Mouse (Mus musculus): ENCODE measurements around the gene Uhrf1. TPM values are rescaled to one million over a fixed set of nuclear protein-coding genes. Genes with fewer than 3 reads are reported as not detected.

Uhrf1 gene
- polyA plus RNA-seq, 1 experiment from 2014 or later = 14.1 TPM

DNA sequence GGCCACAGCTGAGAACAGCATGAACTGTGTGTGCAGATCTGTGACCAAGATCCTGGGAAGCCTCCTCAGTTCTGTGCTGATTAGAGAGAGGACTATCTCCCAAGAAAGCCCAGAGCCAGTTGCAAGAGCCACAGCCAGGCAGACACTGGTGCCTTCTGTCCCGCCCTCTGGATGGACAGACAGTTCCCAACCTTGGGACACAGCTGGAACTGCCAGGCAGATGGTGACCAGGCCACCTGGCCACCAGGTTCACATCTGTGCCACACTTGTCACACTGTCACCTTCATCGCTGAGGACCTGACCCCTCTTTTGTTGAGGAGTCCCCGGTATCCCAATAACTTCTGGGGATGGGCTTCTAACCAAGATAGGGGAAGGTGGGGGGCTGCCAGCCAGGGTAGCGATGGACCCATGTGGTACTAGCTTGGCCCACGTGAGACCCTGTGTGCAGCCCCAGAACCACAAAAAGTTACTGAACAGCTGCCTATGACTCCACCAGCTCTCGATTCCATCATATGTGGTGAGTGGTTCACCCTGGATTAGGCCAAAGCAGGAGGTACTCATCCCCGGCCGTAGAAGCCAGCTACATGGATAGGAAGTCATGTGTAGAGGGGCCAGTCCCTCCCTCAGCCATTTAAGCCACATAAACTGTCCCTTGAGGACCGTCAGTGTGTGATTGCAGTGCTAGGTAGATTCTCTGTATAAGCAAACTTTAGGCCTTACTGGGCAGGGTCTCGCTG, 43.7 kb upstream of the Uhrf1 start:
- 91% methylated on average over 10 of the region's 10 CpGs for WGBS
- peaks cover 55% of the 10 kb centered on the region for H3K36me3 ChIP-seq (replicated peaks; ENCODE audit: control insufficient read depth, insufficient read depth)
- H3K4me3 ChIP-seq (replicated peaks; ENCODE audit: low read length) = no peak overlapping the region
- no peak for ATAC-seq (ENCODE audit: low FRiP score)
- no peaks in the 10 kb centered on the region for H3K9me3 ChIP-seq (ENCODE audit: control insufficient read depth, low read length)
- no peak for DNase-seq (ENCODE audit: low spot score)
- no peaks in the 10 kb centered on the region for H3K27me3 ChIP-seq (ENCODE audit: control insufficient read depth, insufficient read depth, low read length)
- peak overlapping the region; percentile 21; the same call in 1 of the 2 replicates for H3K4me2 ChIP-seq (replicated peaks)
- H3K4me1 ChIP-seq (replicated peaks; ENCODE audit: control insufficient read depth, insufficient read depth, low read length) = peaks cover 33% of the 10 kb centered on the region
- H3K9ac ChIP-seq = 0 out of 2 replicates have a peak overlapping the region, but pooled peaks have one; percentile 36
- H3K27ac ChIP-seq = no peak overlapping the region

DNA sequence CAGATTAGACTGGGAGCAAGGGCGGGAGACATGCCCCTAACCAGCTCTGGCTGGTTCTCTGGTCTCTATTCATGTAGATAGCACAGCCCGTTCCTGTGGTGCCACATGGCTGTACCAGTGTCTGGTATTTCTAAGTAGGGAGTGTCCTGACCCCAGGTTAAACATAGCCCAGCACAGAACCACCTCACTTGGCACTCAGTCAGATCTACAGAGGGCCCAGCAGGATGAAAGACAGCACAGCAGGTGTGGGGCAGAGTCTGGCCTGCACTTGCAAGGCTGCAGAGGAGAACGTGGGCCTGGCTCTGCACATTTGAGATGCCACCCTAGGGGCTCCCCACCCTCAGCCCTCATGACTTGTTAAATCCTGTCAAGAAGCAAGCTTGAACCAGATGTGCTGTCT, 42.0 kb upstream of the Uhrf1 start:
- Histone ChIP-seq H3K9me3 (ENCODE audit: control insufficient read depth, low read length) (no peaks in the 10 kb centered on the region), H3K4me2 (replicated peaks) (no peak overlapping the region), H3K4me3 (replicated peaks; ENCODE audit: low read length) (no peak overlapping the region), H3K27me3 (ENCODE audit: control insufficient read depth, insufficient read depth, low read length) (no peaks in the 10 kb centered on the region), H3K27ac (no peak overlapping the region), H3K4me1 (replicated peaks; ENCODE audit: control insufficient read depth, insufficient read depth, low read length) (peaks cover 33% of the 10 kb centered on the region), H3K9ac (no peak overlapping the region), H3K36me3 (replicated peaks; ENCODE audit: control insufficient read depth, insufficient read depth) (peaks cover 66% of the 10 kb centered on the region)
- no peak for DNase-seq (ENCODE audit: low spot score)
- ATAC-seq (ENCODE audit: low FRiP score) = no peak
- 83% methylated on average over 3 of the region's 3 CpGs for WGBS

DNA sequence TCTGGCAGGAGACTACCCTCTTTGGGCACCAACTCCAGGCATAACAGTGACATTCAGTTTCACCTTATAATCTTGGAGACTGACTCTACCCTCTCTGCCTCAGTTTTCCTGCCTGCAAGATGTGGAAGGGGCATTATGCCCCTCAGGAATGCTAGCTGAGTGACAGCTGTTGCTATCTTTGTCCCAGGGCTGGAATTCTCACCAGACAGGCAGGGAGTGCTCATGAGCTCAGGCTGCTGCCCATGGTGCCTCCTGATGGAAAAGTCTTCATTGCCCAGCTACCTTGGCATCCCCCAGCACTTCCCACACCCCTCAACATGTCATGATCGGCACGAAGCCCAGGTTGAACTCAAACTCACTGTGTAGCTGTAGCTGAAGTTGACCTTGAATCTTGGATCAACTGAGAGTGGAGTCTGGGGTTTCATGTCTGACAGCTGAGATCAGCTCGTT, 40.5 kb upstream of the Uhrf1 start:
- Histone ChIP-seq H3K27me3 (ENCODE audit: control insufficient read depth, insufficient read depth, low read length) (no peaks in the 10 kb centered on the region), H3K4me3 (replicated peaks; ENCODE audit: low read length) (no peak overlapping the region), H3K4me1 (replicated peaks; ENCODE audit: control insufficient read depth, insufficient read depth, low read length) (peaks cover 30% of the 10 kb centered on the region), H3K9me3 (ENCODE audit: control insufficient read depth, low read length) (no peaks in the 10 kb centered on the region), H3K4me2 (replicated peaks) (no peak overlapping the region), H3K36me3 (replicated peaks; ENCODE audit: control insufficient read depth, insufficient read depth) (peaks cover 66% of the 10 kb centered on the region), H3K27ac (no peak overlapping the region), H3K9ac (no peak overlapping the region)
- 84% methylated on average over 3 of the region's 3 CpGs for WGBS
- no peak for DNase-seq (ENCODE audit: low spot score)
- ATAC-seq (ENCODE audit: low FRiP score) = no peak

DNA sequence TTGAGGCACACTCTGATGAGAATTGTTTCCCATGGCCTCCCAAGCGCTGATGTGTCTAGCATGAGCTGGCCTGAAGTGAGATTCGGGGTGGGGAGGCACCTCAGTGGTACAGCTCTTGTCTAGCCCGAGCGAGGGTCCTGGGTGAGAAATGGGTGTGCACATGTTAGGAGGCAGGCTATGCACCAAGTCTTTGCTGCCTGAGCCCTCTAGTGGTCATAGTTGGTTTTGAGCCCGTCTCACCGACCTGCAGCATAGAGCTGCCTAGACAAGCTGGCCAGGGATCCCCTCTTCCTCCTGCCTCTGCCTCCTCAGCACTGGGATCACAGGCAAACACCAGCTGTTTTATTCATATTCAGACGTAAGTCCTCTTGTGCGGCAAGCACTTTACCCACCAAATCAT, 39.1 kb upstream of the Uhrf1 start:
- peak; percentile 74 for ATAC-seq (ENCODE audit: low FRiP score)
- no peak overlapping the region for H3K4me3 ChIP-seq (replicated peaks; ENCODE audit: low read length)
- H3K9me3 ChIP-seq (ENCODE audit: control insufficient read depth, low read length) = no peaks in the 10 kb centered on the region
- WGBS = 17% methylated on average over 8 of the region's 8 CpGs
- peaks cover 17% of the 10 kb centered on the region for H3K4me1 ChIP-seq (replicated peaks; ENCODE audit: control insufficient read depth, insufficient read depth, low read length)
- H3K27me3 ChIP-seq (ENCODE audit: control insufficient read depth, insufficient read depth, low read length) = no peaks in the 10 kb centered on the region
- H3K4me2 ChIP-seq (replicated peaks) = no peak overlapping the region
- H3K9ac ChIP-seq = no peak overlapping the region
- peak; percentile 82 for DNase-seq (ENCODE audit: low spot score)
- peaks cover 53% of the 10 kb centered on the region for H3K36me3 ChIP-seq (replicated peaks; ENCODE audit: control insufficient read depth, insufficient read depth)
- H3K27ac ChIP-seq = no peak overlapping the region

DNA sequence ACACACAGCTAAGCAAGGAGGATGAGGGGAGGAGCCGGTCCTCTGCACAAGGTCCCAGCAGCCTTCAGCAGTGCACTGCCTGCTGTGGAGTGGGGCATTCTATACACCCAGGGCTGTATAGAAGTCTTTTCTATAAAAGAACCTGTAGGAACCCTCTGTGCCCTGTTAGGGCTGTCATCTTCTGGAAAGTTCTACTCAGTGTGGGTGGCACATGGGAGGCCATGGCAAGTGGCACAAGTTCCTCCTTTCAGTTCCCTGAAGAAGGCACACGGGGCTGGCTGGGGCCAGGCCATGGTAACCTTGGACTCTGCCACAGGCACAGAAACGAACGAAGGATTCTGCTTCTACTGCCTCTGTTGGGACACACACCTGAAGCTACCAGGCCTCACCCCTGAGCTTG, 38.1 kb upstream of the Uhrf1 start:
- Histone ChIP-seq H3K9me3 (ENCODE audit: control insufficient read depth, low read length) (no peaks in the 10 kb centered on the region), H3K4me1 (replicated peaks; ENCODE audit: control insufficient read depth, insufficient read depth, low read length) (peaks cover 8% of the 10 kb centered on the region), H3K36me3 (replicated peaks; ENCODE audit: control insufficient read depth, insufficient read depth) (peaks cover 43% of the 10 kb centered on the region), H3K4me3 (replicated peaks; ENCODE audit: low read length) (no peak overlapping the region), H3K27me3 (ENCODE audit: control insufficient read depth, insufficient read depth, low read length) (no peaks in the 10 kb centered on the region), H3K9ac (no peak overlapping the region), H3K27ac (no peak overlapping the region), H3K4me2 (replicated peaks) (no peak overlapping the region)
- ATAC-seq (ENCODE audit: low FRiP score) (no peak), DNase-seq (ENCODE audit: low spot score) (no peak)
- 93% methylated on average over 4 of the region's 4 CpGs for WGBS

DNA sequence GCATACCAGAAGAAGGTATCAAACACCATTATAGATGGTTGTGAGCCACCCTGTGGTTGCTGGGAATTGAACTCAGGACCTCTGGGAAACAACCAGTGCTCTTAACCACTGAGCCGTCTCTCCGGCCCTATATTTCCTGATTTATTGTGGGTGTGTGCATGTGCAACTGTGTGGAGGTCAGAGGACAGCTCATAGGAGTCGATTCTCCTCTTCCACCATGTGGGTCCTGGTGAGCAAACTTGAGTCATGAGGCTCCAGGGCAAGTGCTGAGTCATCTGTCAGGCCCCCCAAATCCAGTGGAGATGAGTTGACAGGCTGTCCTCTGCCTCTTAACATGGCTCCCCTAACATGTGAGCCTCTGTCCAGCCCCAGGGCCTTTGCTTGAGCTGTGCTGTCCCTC, 37.3 kb upstream of the Uhrf1 start:
- Histone ChIP-seq H3K27ac (no peak overlapping the region), H3K4me1 (replicated peaks; ENCODE audit: control insufficient read depth, insufficient read depth, low read length) (no peaks in the 10 kb centered on the region; the same call in none of the 2 replicates), H3K36me3 (replicated peaks; ENCODE audit: control insufficient read depth, insufficient read depth) (peaks cover 35% of the 10 kb centered on the region), H3K4me3 (replicated peaks; ENCODE audit: low read length) (no peak overlapping the region), H3K9ac (no peak overlapping the region), H3K27me3 (ENCODE audit: control insufficient read depth, insufficient read depth, low read length) (no peaks in the 10 kb centered on the region), H3K4me2 (replicated peaks) (no peak overlapping the region), H3K9me3 (ENCODE audit: control insufficient read depth, low read length) (no peaks in the 10 kb centered on the region)
- no peak for DNase-seq (ENCODE audit: low spot score)
- no peak for ATAC-seq (ENCODE audit: low FRiP score)
- WGBS = 93% methylated on average over 3 of the region's 3 CpGs

DNA sequence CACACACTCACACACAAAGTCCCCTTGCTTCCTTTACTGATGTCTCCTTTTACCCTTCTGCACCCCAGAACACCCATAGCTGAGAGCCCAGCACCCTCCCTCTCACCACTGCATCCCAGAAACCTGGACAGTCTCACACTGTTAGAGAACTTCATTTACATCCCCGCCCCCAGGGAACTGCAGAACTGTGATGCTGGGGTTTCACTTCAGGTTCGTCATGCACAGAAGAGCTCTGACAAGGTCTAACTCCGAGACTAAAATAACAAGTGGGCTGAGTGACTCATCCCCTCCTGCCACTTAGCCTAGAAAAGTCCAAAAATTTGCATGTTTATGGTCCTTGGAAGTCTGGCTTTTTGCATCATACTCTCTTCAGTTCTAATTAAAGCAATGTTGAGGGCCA, 36.9 kb upstream of the Uhrf1 start:
- Histone ChIP-seq H3K4me2 (replicated peaks) (no peak overlapping the region), H3K4me3 (replicated peaks; ENCODE audit: low read length) (no peak overlapping the region), H3K27me3 (ENCODE audit: control insufficient read depth, insufficient read depth, low read length) (no peaks in the 10 kb centered on the region), H3K4me1 (replicated peaks; ENCODE audit: control insufficient read depth, insufficient read depth, low read length) (no peaks in the 10 kb centered on the region; the same call in none of the 2 replicates), H3K9me3 (ENCODE audit: control insufficient read depth, low read length) (no peaks in the 10 kb centered on the region), H3K36me3 (replicated peaks; ENCODE audit: control insufficient read depth, insufficient read depth) (peaks cover 31% of the 10 kb centered on the region), H3K9ac (no peak overlapping the region), H3K27ac (no peak overlapping the region)
- DNase-seq (ENCODE audit: low spot score) (no peak), ATAC-seq (ENCODE audit: low FRiP score) (no peak)
- 64% methylated on average over 3 of the region's 3 CpGs for WGBS

DNA sequence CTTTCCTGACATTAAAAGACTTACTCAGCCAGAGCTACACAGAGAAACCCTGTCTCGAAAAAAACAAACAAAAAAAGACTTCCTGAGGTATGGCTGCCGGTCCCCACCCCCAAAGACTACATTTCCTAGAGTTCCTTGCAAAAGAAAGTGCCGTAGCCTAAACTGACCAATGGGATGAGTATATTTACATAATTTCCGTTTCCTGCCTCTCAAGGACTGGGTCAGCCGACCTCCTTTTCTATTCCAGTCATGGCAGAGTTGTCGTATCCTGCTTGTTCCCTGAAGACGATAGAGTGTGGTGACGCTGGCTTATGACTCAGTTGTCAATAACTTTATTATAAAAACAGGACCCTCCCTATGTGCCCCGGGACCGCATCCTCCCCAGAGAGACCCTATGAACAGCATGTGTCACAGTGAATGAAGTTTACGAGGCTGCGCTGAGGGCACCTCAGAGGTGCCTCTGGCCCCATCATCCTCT, 33.9 kb upstream of the Uhrf1 start:
- H3K9me3 ChIP-seq (ENCODE audit: control insufficient read depth, low read length) = no peaks in the 10 kb centered on the region

DNA sequence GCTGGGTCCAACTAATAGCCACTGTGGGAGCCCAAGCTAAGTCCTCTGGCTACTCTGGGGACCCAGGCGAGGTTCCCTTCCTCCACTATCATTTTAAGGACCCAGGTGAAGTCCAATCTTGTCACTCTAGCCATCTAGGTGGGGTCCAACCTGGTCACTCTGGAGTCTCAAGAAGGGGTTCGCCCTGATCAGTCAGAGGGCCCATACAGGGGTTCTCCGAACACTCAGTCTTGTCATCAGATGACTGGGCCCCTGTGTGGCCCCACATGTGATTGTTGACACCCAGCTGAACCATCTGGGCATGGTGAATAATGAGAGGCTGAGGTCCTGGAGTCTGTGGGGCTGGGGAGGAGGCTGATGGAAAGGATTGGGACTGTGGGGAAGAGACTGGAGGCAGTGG, 33.4 kb upstream of the Uhrf1 start:
- H3K27me3 ChIP-seq (ENCODE audit: control insufficient read depth, insufficient read depth, low read length) = no peaks in the 10 kb centered on the region
- H3K36me3 ChIP-seq (replicated peaks; ENCODE audit: control insufficient read depth, insufficient read depth) = peaks cover 8% of the 10 kb centered on the region
- WGBS = 67% methylated on average over 3 of the region's 3 CpGs
- H3K9me3 ChIP-seq (ENCODE audit: control insufficient read depth, low read length) = no peaks in the 10 kb centered on the region
- H3K4me2 ChIP-seq (replicated peaks) = peak overlapping the region; percentile 56
- DNase-seq (ENCODE audit: low spot score) = no peak
- H3K9ac ChIP-seq = peak overlapping the region; percentile 49
- H3K4me1 ChIP-seq (replicated peaks; ENCODE audit: control insufficient read depth, insufficient read depth, low read length) = no peaks in the 10 kb centered on the region; the same call in 1 of the 2 replicates
- peak overlapping the region; percentile 70 for H3K27ac ChIP-seq
- ATAC-seq (ENCODE audit: low FRiP score) = peak; percentile 38; the same call in 1 of the 2 replicates
- peak overlapping the region; percentile 29 for H3K4me3 ChIP-seq (replicated peaks; ENCODE audit: low read length)

More for the DNA sequence above, 33.9 kb upstream of the Uhrf1 start:
- WGBS = 22% methylated on average over 12 of the region's 12 CpGs
- peak overlapping the region; percentile 29 for H3K4me3 ChIP-seq (replicated peaks; ENCODE audit: low read length)
- H3K27me3 ChIP-seq (ENCODE audit: control insufficient read depth, insufficient read depth, low read length) = no peaks in the 10 kb centered on the region
- no peaks in the 10 kb centered on the region; the same call in 1 of the 2 replicates for H3K4me1 ChIP-seq (replicated peaks; ENCODE audit: control insufficient read depth, insufficient read depth, low read length)
- H3K36me3 ChIP-seq (replicated peaks; ENCODE audit: control insufficient read depth, insufficient read depth) = peaks cover 11% of the 10 kb centered on the region
- DNase-seq (ENCODE audit: low spot score) = peak; percentile 83
- peak overlapping the region; percentile 56 for H3K4me2 ChIP-seq (replicated peaks)
- peak overlapping the region; percentile 55 for H3K9ac ChIP-seq
- peak overlapping the region; percentile 70 for H3K27ac ChIP-seq
- ATAC-seq (ENCODE audit: low FRiP score) = peak; percentile 87
